Mouse (Mus musculus): Measurements from ENCODE around the gene Pdyn.

Gene Pdyn

DNA sequence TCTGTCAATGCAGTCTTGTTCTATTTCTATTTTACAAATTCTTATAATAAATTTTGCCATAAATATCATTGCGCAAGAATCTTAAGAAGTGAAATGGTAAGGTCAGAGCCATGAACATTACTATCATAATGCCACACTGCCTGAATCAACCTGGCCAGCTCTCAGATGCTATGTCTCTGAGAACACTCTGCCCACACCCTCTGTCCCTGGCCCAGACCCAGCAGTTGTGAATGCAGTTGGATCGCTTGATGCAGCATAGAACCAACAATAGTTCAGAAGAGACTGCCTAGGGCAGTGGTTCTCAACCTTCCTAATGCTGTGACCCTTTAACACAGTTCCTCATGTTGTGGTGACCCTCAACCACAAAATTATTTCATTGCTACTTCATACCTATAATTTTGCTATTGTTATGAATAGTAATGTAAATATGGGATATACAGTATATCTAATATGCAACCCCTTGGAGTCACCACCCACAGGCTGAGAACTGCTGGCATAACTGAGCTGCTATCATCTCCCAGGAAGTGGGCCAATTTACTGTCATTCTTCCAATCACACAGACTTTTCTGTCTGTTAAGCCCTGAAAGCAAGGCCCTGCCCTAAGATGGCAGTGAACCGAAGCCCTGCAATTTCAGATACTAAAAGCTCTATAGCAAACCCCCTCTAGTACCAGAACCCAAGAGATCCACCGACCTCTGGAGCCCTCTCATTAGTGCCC is 45.3 kb downstream of the Pdyn start:
- no peak for DNase-seq (ENCODE audit: low spot score)

DNA sequence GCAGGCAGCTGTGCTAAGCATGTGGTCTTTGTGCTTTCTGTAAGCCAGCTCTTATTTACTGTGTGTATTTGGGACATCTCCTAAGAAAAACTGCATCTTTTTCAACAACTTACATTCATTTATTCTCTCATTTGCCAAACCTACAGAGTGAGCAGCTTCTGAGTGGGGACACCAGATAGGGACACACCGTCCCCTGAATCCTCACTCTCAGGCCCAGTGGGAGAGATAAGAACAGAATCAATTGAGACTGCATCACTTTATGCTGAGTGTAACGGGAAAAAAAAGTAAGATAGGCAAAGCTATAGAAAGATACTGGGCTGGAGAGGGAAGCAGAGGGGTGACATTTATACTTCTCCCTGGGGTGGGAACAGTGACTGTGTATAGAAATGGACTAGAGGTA is 46.0 kb downstream of the Pdyn start:
- DNase-seq (ENCODE audit: low spot score): no peak

DNA sequence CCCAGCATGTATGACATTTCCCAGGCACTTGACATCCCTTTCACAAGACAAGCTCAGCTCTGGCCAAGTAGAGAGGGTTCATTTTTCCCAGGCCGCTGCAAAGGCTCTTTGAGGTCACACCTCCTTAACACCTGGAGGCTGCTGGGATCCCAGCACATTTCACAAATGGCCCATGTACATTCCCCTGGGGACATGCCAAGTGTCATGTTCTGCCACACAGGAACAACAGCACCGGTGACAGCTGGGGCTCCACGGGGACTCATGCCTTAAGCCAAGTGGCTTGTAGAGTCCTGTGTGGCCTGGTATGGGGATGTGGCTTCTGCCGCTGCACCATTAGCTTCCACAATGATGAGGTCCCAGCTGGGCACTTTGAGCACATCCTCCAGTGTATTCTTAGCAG is 47.0 kb downstream of the Pdyn start:
- no peak for DNase-seq (ENCODE audit: low spot score)

All from embryo, embryonic 10.5 days (tissue).